Mouse (Mus musculus) neural tube, embryonic 13.5 days (tissue): ENCODE data around the gene Gap43. TPM values are rescaled to one million over a fixed set of nuclear protein-coding genes. Genes with fewer than 3 reads are reported as not detected.

Source experiments
- ATAC-seq: fragments of 200-750 bp; cut with Nextera tagmentation; 2 replicates; pipeline ENCODE4 v1.8.0; 2017; ENCODE audit warnings: low read depth, mild to moderate bottlenecking, moderate TSS enrichment, moderate library complexity
- H3K27ac ChIP-seq: fragments of 300-500 bp; sonication (generic); replicated peaks from 2 replicates; pipeline ENCODE4 v1.5.1; 2015; ENCODE audit warnings: moderate library complexity, mild to moderate bottlenecking, inconsistent platforms
- H3K27me3 ChIP-seq: fragments of 300-500 bp; sonication (generic); 2 replicates; pipeline ENCODE4 v1.6.1; 2015; ENCODE audit warnings: mild to moderate bottlenecking, inconsistent platforms
- H3K36me3 ChIP-seq: fragments of 300-500 bp; sonication (generic); 2 replicates; pipeline ENCODE4 v1.6.1; 2015; ENCODE audit warnings: mild to moderate bottlenecking, inconsistent platforms
- H3K4me1 ChIP-seq: fragments of 300-500 bp; sonication (generic); replicated peaks from 2 replicates; pipeline ENCODE4 v1.6.1; 2015; ENCODE audit warnings: inconsistent platforms
- H3K4me2 ChIP-seq: fragments of 300-500 bp; sonication (generic); 2 replicates; pipeline ENCODE4 v1.6.1; 2015; ENCODE audit warnings: inconsistent platforms, mild to moderate bottlenecking, moderate library complexity
- H3K4me3 ChIP-seq: fragments of 300-500 bp; sonication (generic); 2 replicates; pipeline ENCODE4 v1.5.1; 2015; ENCODE audit warnings: mild to moderate bottlenecking, inconsistent platforms
- H3K9ac ChIP-seq: fragments of 300-500 bp; sonication (generic); 2 replicates; pipeline ENCODE4 v1.6.1; 2015; ENCODE audit warnings: moderate library complexity, mild to moderate bottlenecking, inconsistent platforms
- H3K9me3 ChIP-seq: fragments of 300-500 bp; sonication (generic); 2 replicates; pipeline ENCODE4 v1.6.1; 2016; ENCODE audit warnings: inconsistent platforms
- WGBS: fragments of 180-500 bp; shearing (Covaris S2); methylation state at CpG from one replicate; pipeline ENCODE4 v1.1.7; 2015; 5-methylcytosine and 5-hydroxymethylcytosine counted together
- polyA plus RNA-seq: library from polyadenylated mRNA; unstranded; fragments of >200 nt; fragmentation: Nextera tagmentation; extraction: Ambion mirVana; gene quantifications from 2 replicates; pipeline ENCODE4 v1.2.1, GENCODE M21; 2015

The Gap43 gene
- polyA plus RNA-seq, 1 experiment from 2014 or later: 1,039 TPM

DNA sequence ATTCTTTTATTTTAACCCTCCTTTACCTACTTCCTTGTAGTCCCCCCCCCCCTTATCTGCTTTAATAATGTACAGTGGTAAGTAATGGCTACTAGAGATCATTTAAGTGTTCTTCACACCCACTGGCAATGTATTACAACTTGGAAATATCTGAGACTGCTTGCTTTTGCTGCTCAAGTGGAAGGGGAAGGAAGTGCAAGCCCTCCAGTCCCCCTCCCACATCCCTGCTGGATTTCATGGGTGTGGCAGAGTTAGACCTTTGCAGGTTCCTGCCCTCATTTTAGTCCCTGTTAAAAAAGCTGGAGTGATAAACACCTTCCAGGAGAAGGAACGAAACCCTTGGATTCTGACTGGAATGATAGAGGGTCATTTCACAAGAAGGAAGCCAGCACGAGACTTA is 2.8 kb downstream of the Gap43 start:
- peak overlapping the region; percentile 63 for H3K4me3 ChIP-seq
- WGBS: 44% methylated on average over 2 of the region's 2 CpGs
- H3K27ac ChIP-seq: peak overlapping the region; percentile 89
- no peaks in the 10 kb centered on the region for H3K27me3 ChIP-seq
- H3K9me3 ChIP-seq: no peaks in the 10 kb centered on the region
- no peaks in the 10 kb centered on the region for H3K36me3 ChIP-seq
- peak overlapping the region; percentile 64 for H3K4me2 ChIP-seq
- H3K9ac ChIP-seq: peak overlapping the region; percentile 85
- H3K4me1 ChIP-seq: peaks cover 50% of the 10 kb centered on the region
- no peak for ATAC-seq

- Histone ChIP-seq H3K27me3 (no peaks in the 10 kb centered on the region), H3K4me2 (peak overlapping the region; percentile 64), H3K4me1 (peaks cover 54% of the 10 kb centered on the region), H3K36me3 (no peaks in the 10 kb centered on the region), H3K9ac (peak overlapping the region; percentile 85), H3K4me3 (peak overlapping the region; percentile 63), H3K9me3 (no peaks in the 10 kb centered on the region), H3K27ac (peak overlapping the region; percentile 89)
- no peak for ATAC-seq
- 32% methylated on average over 2 of the region's 2 CpGs for WGBS
Measured at GRCm38 (mm10) chr16:42336610-42337009, 3.8 kb downstream of the Gap43 start.

DNA sequence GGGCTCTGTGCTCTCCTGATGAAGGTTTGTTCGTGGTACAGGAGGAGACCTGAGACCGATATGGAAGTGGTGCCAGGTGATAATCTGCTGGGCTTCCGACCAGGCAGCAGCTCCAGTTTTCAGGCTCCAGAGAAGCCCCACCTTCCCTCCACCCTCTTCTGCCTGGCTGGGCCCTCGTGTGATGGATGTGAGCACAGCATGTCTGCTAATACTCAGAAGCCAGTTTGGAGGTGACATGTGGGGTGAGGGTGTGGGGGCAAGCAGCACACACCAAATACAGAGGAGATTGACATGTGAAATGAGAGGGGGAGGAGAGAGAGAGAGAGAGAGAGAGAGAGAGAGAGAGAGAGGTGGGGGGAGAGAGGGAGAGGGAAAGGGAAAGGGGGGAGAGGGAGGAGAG is 8.1 kb downstream of the Gap43 start:
- Histone ChIP-seq H3K9ac (no peak overlapping the region), H3K9me3 (no peaks in the 10 kb centered on the region), H3K4me2 (no peak overlapping the region), H3K4me1 (peaks cover 27% of the 10 kb centered on the region), H3K27ac (no peak overlapping the region), H3K4me3 (no peak overlapping the region), H3K27me3 (no peaks in the 10 kb centered on the region), H3K36me3 (no peaks in the 10 kb centered on the region)
- WGBS: 46% methylated on average over 4 of the region's 4 CpGs
- no peak for ATAC-seq

GRCm38 (mm10) chr16:42326191-42326590 is 14.3 kb downstream of the Gap43 start:
- WGBS: 88% methylated on average over 2 of the region's 2 CpGs
- ATAC-seq: no peak

GRCm38 (mm10) chr16:42325536-42325935 is 14.9 kb downstream of the Gap43 start:
- Histone ChIP-seq H3K9ac (no peak overlapping the region), H3K4me1 (peaks cover 6% of the 10 kb centered on the region), H3K27ac (no peak overlapping the region), H3K4me2 (no peak overlapping the region), H3K9me3 (no peaks in the 10 kb centered on the region), H3K4me3 (no peak overlapping the region), H3K27me3 (no peaks in the 10 kb centered on the region), H3K36me3 (no peaks in the 10 kb centered on the region)
- ATAC-seq: no peak

More at GRCm38 (mm10) chr16:42326191-42326590, 14.3 kb downstream of the Gap43 start:
- Histone ChIP-seq H3K4me3 (no peak overlapping the region), H3K9me3 (no peaks in the 10 kb centered on the region), H3K27ac (no peak overlapping the region), H3K27me3 (no peaks in the 10 kb centered on the region), H3K9ac (no peak overlapping the region), H3K36me3 (no peaks in the 10 kb centered on the region), H3K4me1 (peaks cover 6% of the 10 kb centered on the region), H3K4me2 (no peak overlapping the region)

- no peak overlapping the region for H3K4me3 ChIP-seq
- no peak overlapping the region for H3K9ac ChIP-seq
- ATAC-seq: no peak
- peaks cover 6% of the 10 kb centered on the region for H3K4me1 ChIP-seq
- H3K9me3 ChIP-seq: no peaks in the 10 kb centered on the region
- no peak overlapping the region for H3K27ac ChIP-seq
- no peak overlapping the region for H3K4me2 ChIP-seq
- H3K27me3 ChIP-seq: no peaks in the 10 kb centered on the region
- H3K36me3 ChIP-seq: no peaks in the 10 kb centered on the region
Measured at GRCm38 (mm10) chr16:42319831-42320230, 20.6 kb downstream of the Gap43 start.

- ATAC-seq: no peak
- H3K9me3 ChIP-seq: no peaks in the 10 kb centered on the region
Measured at GRCm38 (mm10) chr16:42319365-42319764, 21.1 kb downstream of the Gap43 start.

DNA sequence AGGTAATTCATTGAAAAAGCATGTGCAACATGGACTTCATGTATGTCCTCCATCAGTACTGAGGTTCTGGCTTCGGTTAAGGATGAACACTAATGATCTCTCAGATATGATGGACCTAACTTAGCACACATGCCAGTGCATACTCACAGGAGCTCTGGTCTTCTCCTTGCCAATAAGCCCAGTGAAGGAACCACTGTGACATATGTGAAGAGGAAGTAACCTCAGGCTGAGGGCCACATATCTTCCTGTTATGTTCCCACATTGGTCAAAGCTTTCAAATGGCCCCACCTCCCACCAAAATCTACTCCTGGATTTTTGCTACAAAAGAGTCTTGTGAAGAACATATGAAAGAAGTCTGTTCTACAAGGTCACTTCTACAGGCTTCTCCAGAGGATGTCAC is 28.3 kb downstream of the Gap43 start:
- Histone ChIP-seq H3K27ac (no peak overlapping the region), H3K9ac (no peak overlapping the region), H3K4me2 (no peak overlapping the region), H3K9me3 (no peaks in the 10 kb centered on the region), H3K27me3 (no peaks in the 10 kb centered on the region), H3K4me1 (peaks cover 23% of the 10 kb centered on the region), H3K4me3 (no peak overlapping the region), H3K36me3 (no peaks in the 10 kb centered on the region)
- ATAC-seq: no peak
- WGBS: 91% methylated on average over 1 of the region's 1 CpGs

More at GRCm38 (mm10) chr16:42319365-42319764, 21.1 kb downstream of the Gap43 start:
- Histone ChIP-seq H3K36me3 (no peaks in the 10 kb centered on the region), H3K9ac (no peak overlapping the region), H3K4me2 (no peak overlapping the region), H3K4me3 (no peak overlapping the region), H3K27ac (no peak overlapping the region), H3K4me1 (peaks cover 6% of the 10 kb centered on the region), H3K27me3 (no peaks in the 10 kb centered on the region)
- WGBS: 83% methylated on average over 5 of the region's 5 CpGs

DNA sequence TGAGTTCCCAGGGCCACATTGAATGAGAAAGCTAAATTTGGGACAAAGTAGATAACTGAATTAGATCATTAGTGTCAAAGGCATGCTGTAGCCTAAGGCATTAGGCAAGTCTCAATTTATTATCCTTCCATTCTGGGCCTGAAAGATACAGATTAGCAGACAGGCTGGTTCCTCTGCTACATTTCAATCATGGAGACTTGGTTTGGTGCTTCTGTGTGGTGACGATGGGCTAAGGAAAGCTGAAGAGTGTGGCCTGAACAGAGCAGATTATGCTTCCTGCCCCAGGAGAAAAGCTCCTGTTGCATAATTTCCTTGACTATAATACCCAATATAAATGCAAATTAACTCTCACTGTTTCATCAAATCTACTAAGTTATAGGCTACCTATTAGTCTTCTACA is 31.7 kb downstream of the Gap43 start:
- no peak overlapping the region for H3K4me3 ChIP-seq
- ATAC-seq: no peak
- H3K9ac ChIP-seq: no peak overlapping the region
- WGBS: 43% methylated on average over 1 of the region's 1 CpGs
- no peaks in the 10 kb centered on the region for H3K9me3 ChIP-seq
- H3K4me2 ChIP-seq: no peak overlapping the region
- peaks cover 56% of the 10 kb centered on the region for H3K4me1 ChIP-seq
- H3K27ac ChIP-seq: no peak overlapping the region
- H3K27me3 ChIP-seq: no peaks in the 10 kb centered on the region
- H3K36me3 ChIP-seq: no peaks in the 10 kb centered on the region

GRCm38 (mm10) chr16:42305934-42306701 is 34.3 kb downstream of the Gap43 start:
- peak overlapping the region; percentile 56 for H3K4me2 ChIP-seq
- peak overlapping the region; percentile 66 for H3K9ac ChIP-seq
- H3K4me1 ChIP-seq: peaks cover 64% of the 10 kb centered on the region
- peak; percentile 88 for ATAC-seq
- H3K27ac ChIP-seq: peak overlapping the region; percentile 67
- no peaks in the 10 kb centered on the region for H3K27me3 ChIP-seq
- under 1% methylated on average over 14 of the region's 14 CpGs for WGBS
- no peaks in the 10 kb centered on the region for H3K9me3 ChIP-seq
- H3K36me3 ChIP-seq: no peaks in the 10 kb centered on the region
- peak overlapping the region; percentile 31 for H3K4me3 ChIP-seq

DNA sequence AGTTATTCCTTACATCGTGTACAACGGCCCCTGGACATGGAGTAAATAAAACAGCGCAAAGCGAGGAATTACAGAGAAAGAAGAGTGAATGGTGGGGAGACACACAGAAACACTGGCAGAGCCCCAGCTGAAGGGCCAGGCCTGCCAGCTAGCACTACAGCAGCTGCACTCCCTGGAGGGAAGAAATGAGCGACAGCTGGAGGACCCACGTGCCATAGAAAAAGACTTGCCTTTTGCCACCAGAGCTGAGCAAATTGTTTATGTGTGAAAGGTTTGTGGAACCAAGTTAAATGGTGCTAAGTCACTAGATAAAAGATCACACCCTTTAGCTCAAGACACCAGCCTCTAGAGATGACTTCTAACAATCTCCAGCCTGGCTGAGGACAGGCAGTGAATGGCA is 37.0 kb downstream of the Gap43 start:
- ATAC-seq: peak; percentile 41; the same call in 1 of the 2 replicates
- Histone ChIP-seq H3K9me3 (no peaks in the 10 kb centered on the region), H3K36me3 (no peaks in the 10 kb centered on the region), H3K9ac (peak overlapping the region; percentile 46), H3K27ac (peak overlapping the region; percentile 81), H3K27me3 (no peaks in the 10 kb centered on the region), H3K4me1 (peaks cover 46% of the 10 kb centered on the region), H3K4me2 (no peak overlapping the region), H3K4me3 (no peak overlapping the region)
- 20% methylated on average over 6 of the region's 6 CpGs for WGBS

DNA sequence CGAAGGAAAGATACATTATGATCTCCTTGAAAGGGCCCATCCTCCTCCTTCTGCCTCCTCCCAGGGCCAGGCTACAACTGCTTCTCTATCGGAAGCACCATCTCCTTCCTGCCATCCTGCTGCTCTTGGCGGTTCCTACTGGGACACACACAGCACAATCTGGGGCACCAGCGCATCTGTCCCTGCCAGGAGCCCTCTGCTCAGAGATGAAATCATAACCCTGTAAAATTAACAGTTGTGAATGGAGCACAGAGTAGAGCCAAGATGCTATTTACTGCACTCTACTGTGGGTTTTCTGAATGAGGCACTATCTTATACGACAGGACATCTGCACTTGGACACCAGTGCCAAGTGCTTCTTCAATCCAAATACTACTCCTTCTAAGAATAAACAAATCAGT is 46.0 kb downstream of the Gap43 start:
- H3K9me3 ChIP-seq: no peaks in the 10 kb centered on the region
- peaks cover 6% of the 10 kb centered on the region; the same call in 1 of the 2 replicates for H3K36me3 ChIP-seq
- H3K9ac ChIP-seq: no peak overlapping the region
- WGBS: 82% methylated on average over 5 of the region's 5 CpGs
- H3K27me3 ChIP-seq: no peaks in the 10 kb centered on the region
- no peak overlapping the region for H3K27ac ChIP-seq
- no peak for ATAC-seq
- H3K4me3 ChIP-seq: no peak overlapping the region
- 0 out of 2 replicates have a peak, but pooled peaks cover 4% of the 10 kb centered on the region for H3K4me1 ChIP-seq
- H3K4me2 ChIP-seq: no peak overlapping the region

- H3K27me3 ChIP-seq: no peaks in the 10 kb centered on the region
- 89% methylated on average over 2 of the region's 2 CpGs for WGBS
Measured at GRCm38 (mm10) chr16:42294056-42294455, 46.4 kb downstream of the Gap43 start.

More at GRCm38 (mm10) chr16:42294056-42294455, 46.4 kb downstream of the Gap43 start:
- ATAC-seq: no peak
- H3K4me2 ChIP-seq: no peak overlapping the region
- H3K4me3 ChIP-seq: no peak overlapping the region
- no peaks in the 10 kb centered on the region for H3K9me3 ChIP-seq
- no peak overlapping the region for H3K9ac ChIP-seq
- peaks cover 6% of the 10 kb centered on the region; the same call in 1 of the 2 replicates for H3K36me3 ChIP-seq
- no peak overlapping the region for H3K27ac ChIP-seq
- H3K4me1 ChIP-seq: 0 out of 2 replicates have a peak, but pooled peaks cover 4% of the 10 kb centered on the region
